Mouse (Mus musculus) hindbrain, embryonic 15.5 days (tissue): ENCODE measurements around the gene Gpr158. TPM values are rescaled to one million over a fixed set of nuclear protein-coding genes. Genes with fewer than 3 reads are reported as not detected.

Source experiments
- ATAC-seq: fragments of 200-750 bp; cut with Nextera tagmentation; 2 replicates; pipeline ENCODE4 v1.8.0; 2017; ENCODE audit warnings: low read depth, moderate number of reproducible peaks, moderate TSS enrichment; ENCODE audit not compliant: low FRiP score
- H3K27ac ChIP-seq: fragments of 300-500 bp; sonication (generic); replicated peaks from 2 replicates; pipeline ENCODE4 v1.5.1; 2015; ENCODE audit warnings: mild to moderate bottlenecking, inconsistent platforms
- H3K27me3 ChIP-seq: fragments of 300-500 bp; sonication (generic); 2 replicates; pipeline ENCODE4 v1.6.1; 2015; ENCODE audit warnings: control low read depth, inconsistent platforms
- H3K36me3 ChIP-seq: fragments of 300-500 bp; sonication (generic); 2 replicates; pipeline ENCODE4 v1.6.1; 2015; ENCODE audit warnings: control low read depth, inconsistent platforms
- H3K4me1 ChIP-seq: fragments of 300-500 bp; sonication (generic); replicated peaks from 2 replicates; pipeline ENCODE4 v1.6.1; 2015; ENCODE audit warnings: control low read depth, inconsistent platforms
- H3K4me2 ChIP-seq: fragments of 300-500 bp; sonication (generic); 2 replicates; pipeline ENCODE4 v1.6.1; 2015; ENCODE audit warnings: moderate library complexity, mild to moderate bottlenecking, inconsistent platforms
- H3K4me3 ChIP-seq: fragments of 300-500 bp; sonication (generic); 2 replicates; pipeline ENCODE4 v1.5.1; 2015; ENCODE audit warnings: mild to moderate bottlenecking, inconsistent platforms
- H3K9ac ChIP-seq: fragments of 300-500 bp; sonication (generic); 2 replicates; pipeline ENCODE4 v1.6.1; 2015; ENCODE audit warnings: inconsistent platforms
- H3K9me3 ChIP-seq: fragments of 300-500 bp; sonication (generic); 2 replicates; pipeline ENCODE4 v1.6.1; 2016; ENCODE audit warnings: control low read depth, inconsistent platforms
- WGBS: fragments of 180-500 bp; shearing (Covaris S2); methylation state at CpG from one replicate; pipeline ENCODE4 v1.1.7; 2015; 5-methylcytosine and 5-hydroxymethylcytosine counted together
- polyA plus RNA-seq: library from polyadenylated mRNA; unstranded; fragments of >200 nt; fragmentation: Nextera tagmentation; extraction: Ambion mirVana; gene quantifications from 2 replicates; pipeline ENCODE4 v1.2.1, GENCODE M21; 2015

The Gpr158 gene
- polyA plus RNA-seq, 1 experiment from 2014 or later, result 4.1 TPM

- ATAC-seq, result no peak
- WGBS, result 90% methylated on average over 4 of the region's 4 CpGs
- no peak overlapping the region for H3K4me3 ChIP-seq
- H3K9ac ChIP-seq, result no peak overlapping the region
- H3K9me3 ChIP-seq, result no peaks in the 10 kb centered on the region
- no peaks in the 10 kb centered on the region for H3K4me1 ChIP-seq
- no peak overlapping the region for H3K4me2 ChIP-seq
- no peaks in the 10 kb centered on the region for H3K36me3 ChIP-seq
- no peak overlapping the region for H3K27ac ChIP-seq
- no peaks in the 10 kb centered on the region for H3K27me3 ChIP-seq
These were observed 308.9 kb downstream of the Gpr158 start for GRCm38 (mm10) chr2:21676084-21676838.

GRCm38 (mm10) chr2:21676839-21677123, 309.4 kb downstream of the Gpr158 start:
- no peak overlapping the region for H3K27ac ChIP-seq
- no peaks in the 10 kb centered on the region for H3K27me3 ChIP-seq
- no peak for ATAC-seq
- no peaks in the 10 kb centered on the region for H3K36me3 ChIP-seq
- 55% methylated on average over 2 of the region's 2 CpGs for WGBS
- H3K4me2 ChIP-seq, result no peak overlapping the region
- no peaks in the 10 kb centered on the region for H3K9me3 ChIP-seq
- H3K4me3 ChIP-seq, result no peak overlapping the region
- H3K4me1 ChIP-seq, result no peaks in the 10 kb centered on the region
- no peak overlapping the region for H3K9ac ChIP-seq

DNA sequence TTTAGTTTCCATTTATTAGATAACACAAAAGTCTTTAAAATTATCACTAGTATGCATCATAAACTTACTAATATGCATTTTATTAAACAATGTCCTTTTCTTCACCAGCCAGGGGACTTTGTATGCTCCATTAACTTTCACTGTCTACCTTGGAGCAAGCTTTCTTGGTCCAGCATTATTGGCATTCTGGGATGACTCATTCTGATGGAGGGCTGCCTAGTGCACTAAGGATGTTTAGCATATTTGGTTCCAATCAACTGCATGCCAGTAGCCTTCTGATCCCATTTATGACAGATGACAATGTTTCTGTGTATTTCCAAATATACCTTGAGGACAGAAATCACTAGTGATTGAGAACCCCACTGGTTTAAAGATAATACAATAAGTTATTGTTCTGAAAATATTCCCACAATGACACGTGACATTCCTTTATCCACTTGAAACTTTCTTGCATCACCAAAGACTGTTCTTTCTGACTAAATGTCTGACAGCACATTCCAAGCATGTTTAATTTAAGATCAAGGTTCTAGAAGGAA, 313.5 kb downstream of the Gpr158 start:
- WGBS, result 91% methylated on average over 1 of the region's 1 CpGs

GRCm38 (mm10) chr2:21684736-21685135, 317.4 kb downstream of the Gpr158 start:
- Histone ChIP-seq H3K36me3 (no peaks in the 10 kb centered on the region), H3K9me3 (no peaks in the 10 kb centered on the region), H3K4me2 (no peak overlapping the region), H3K4me1 (no peaks in the 10 kb centered on the region), H3K27me3 (no peaks in the 10 kb centered on the region), H3K9ac (no peak overlapping the region), H3K27ac (no peak overlapping the region), H3K4me3 (no peak overlapping the region)
- WGBS, result 91% methylated on average over 3 of the region's 3 CpGs
- no peak for ATAC-seq

More for the DNA sequence above, 313.5 kb downstream of the Gpr158 start:
- H3K27ac ChIP-seq, result no peak overlapping the region
- H3K4me1 ChIP-seq, result no peaks in the 10 kb centered on the region
- H3K27me3 ChIP-seq, result no peaks in the 10 kb centered on the region
- H3K9ac ChIP-seq, result no peak overlapping the region
- no peaks in the 10 kb centered on the region for H3K9me3 ChIP-seq
- ATAC-seq, result no peak
- H3K4me2 ChIP-seq, result no peak overlapping the region
- H3K36me3 ChIP-seq, result no peaks in the 10 kb centered on the region
- no peak overlapping the region for H3K4me3 ChIP-seq

DNA sequence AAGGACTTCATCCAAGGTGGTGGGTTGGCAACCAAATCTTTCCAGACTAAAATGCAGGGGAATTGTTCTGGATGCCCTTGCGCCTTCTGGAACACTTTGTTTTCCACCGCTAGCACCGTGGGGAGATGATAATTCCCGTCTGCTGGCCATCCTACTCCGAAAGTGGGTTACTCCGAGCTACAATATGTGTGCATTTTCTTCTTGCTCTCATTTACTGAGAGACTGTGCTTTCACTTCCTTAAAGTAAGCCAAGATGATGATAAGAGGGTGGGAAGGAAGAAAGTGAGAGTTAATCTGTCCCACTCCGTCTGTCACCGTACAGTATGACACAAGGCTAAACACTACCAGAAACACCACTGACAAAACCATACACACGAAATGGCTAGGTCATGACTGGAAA, 325.8 kb downstream of the Gpr158 start:
- Histone ChIP-seq H3K27me3 (no peaks in the 10 kb centered on the region), H3K4me3 (no peak overlapping the region), H3K4me1 (no peaks in the 10 kb centered on the region), H3K36me3 (no peaks in the 10 kb centered on the region), H3K4me2 (no peak overlapping the region), H3K9ac (no peak overlapping the region), H3K9me3 (no peaks in the 10 kb centered on the region), H3K27ac (no peak overlapping the region)
- WGBS, result 90% methylated on average over 9 of the region's 9 CpGs
- ATAC-seq, result no peak

DNA sequence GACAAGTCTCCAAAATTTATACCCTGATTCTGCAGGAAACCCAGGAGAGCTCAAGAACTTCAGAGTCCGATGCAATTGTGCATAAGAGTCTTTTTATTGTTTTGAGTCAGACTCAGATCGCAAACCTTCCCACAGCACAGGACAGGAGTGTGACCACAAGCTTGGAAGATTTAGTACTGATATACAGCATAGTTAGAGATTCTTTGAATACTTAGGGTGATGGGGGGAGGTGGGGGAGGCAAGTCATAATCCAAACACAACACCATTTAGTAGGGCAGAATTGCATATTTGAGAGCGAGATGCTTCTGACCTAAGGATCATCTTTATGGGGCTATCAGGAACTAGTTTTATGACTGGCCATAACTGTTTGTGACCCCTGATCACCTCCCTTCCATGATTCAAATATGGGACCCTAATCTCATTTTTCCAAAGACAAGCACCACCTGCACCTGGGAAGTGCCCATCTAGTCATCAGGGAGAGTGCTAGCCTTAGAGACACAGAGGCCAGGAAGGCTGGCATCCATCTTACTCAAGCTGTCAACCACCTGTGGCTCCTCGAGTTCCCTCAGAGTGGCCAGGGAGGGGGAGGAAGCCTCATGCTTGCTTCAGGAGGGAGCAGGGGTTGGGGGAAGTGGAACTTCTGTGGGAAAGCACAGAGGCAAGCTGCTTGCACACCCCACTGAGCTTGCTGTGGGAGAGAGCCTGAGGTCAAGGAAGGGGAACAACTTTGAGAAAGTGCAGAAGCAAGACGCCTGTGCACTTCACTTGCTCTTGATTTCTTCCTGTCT, 326.7 kb downstream of the Gpr158 start:
- H3K4me3 ChIP-seq, result no peak overlapping the region
- H3K9me3 ChIP-seq, result no peaks in the 10 kb centered on the region
- H3K4me2 ChIP-seq, result no peak overlapping the region
- no peak overlapping the region for H3K27ac ChIP-seq
- H3K4me1 ChIP-seq, result no peaks in the 10 kb centered on the region
- H3K9ac ChIP-seq, result no peak overlapping the region
- 78% methylated on average over 5 of the region's 5 CpGs for WGBS
- ATAC-seq, result no peak
- H3K27me3 ChIP-seq, result no peaks in the 10 kb centered on the region
- H3K36me3 ChIP-seq, result no peaks in the 10 kb centered on the region

GRCm38 (mm10) chr2:21728075-21728474, 360.7 kb downstream of the Gpr158 start:
- Histone ChIP-seq H3K36me3 (no peaks in the 10 kb centered on the region), H3K4me3 (no peak overlapping the region), H3K9me3 (no peaks in the 10 kb centered on the region), H3K4me1 (no peaks in the 10 kb centered on the region), H3K4me2 (no peak overlapping the region), H3K27me3 (no peaks in the 10 kb centered on the region), H3K27ac (no peak overlapping the region), H3K9ac (no peak overlapping the region)
- ATAC-seq, result no peak
- WGBS, result 87% methylated on average over 4 of the region's 4 CpGs

DNA sequence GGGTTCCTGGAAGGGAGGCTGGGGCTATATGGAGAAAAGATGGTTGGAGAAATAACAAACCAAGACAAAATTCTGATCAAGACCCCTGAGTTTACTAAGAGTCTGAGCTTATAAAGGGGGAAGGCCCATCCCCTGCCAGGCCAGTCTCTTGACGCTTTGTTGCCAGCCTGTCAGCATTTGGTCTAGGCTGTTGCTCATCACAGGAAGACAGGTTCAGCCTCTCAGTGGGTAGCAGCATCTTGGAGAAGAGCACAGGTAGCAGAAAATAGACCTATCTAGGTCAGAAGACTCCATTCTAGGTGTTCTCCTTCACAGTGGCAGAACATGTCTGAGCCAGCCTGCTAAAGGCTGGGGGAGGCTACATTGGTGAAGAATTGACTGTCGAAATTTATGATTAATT, 416.4 kb downstream of the Gpr158 start:
- 94% methylated on average over 2 of the region's 2 CpGs for WGBS
- no peaks in the 10 kb centered on the region for H3K27me3 ChIP-seq
- no peak for ATAC-seq

GRCm38 (mm10) chr2:21793156-21793555, 425.8 kb downstream of the Gpr158 start:
- Histone ChIP-seq H3K4me2 (no peak overlapping the region), H3K4me3 (no peak overlapping the region), H3K4me1 (no peaks in the 10 kb centered on the region), H3K36me3 (no peaks in the 10 kb centered on the region), H3K9me3 (no peaks in the 10 kb centered on the region), H3K9ac (no peak overlapping the region), H3K27ac (no peak overlapping the region), H3K27me3 (no peaks in the 10 kb centered on the region)
- ATAC-seq, result no peak
- 65% methylated on average over 2 of the region's 2 CpGs for WGBS

More for the DNA sequence above, 416.4 kb downstream of the Gpr158 start:
- Histone ChIP-seq H3K9ac (no peak overlapping the region), H3K4me1 (no peaks in the 10 kb centered on the region), H3K27ac (no peak overlapping the region), H3K4me3 (no peak overlapping the region), H3K9me3 (no peaks in the 10 kb centered on the region), H3K4me2 (no peak overlapping the region), H3K36me3 (no peaks in the 10 kb centered on the region)

- WGBS, result 71% methylated on average over 3 of the region's 3 CpGs
- no peaks in the 10 kb centered on the region for H3K4me1 ChIP-seq
- no peak overlapping the region for H3K4me2 ChIP-seq
- H3K9me3 ChIP-seq, result no peaks in the 10 kb centered on the region
- H3K4me3 ChIP-seq, result no peak overlapping the region
- no peak overlapping the region for H3K27ac ChIP-seq
- ATAC-seq, result no peak
- H3K27me3 ChIP-seq, result no peaks in the 10 kb centered on the region
- no peak overlapping the region for H3K9ac ChIP-seq
- H3K36me3 ChIP-seq, result no peaks in the 10 kb centered on the region
These were observed 432.3 kb downstream of the Gpr158 start for GRCm38 (mm10) chr2:21799616-21800015.

DNA sequence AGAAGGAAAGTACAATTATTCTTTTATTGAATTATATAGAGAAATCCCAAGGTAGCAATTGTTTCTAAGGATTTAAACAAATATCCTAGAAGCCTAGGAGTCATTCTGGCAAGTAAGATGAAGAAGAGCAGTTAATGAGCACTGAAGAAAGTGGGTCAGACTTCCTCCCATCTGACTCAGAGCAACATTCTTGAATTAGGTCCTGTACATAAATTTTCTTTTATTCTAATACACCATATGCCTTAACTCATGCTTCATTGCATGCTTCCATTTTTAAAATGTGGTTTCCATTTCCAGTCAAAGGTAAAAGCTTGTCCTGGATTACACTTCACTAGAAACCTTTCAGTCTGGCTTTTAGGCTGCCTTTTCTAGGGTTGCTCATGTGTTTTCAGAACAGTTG, 432.7 kb downstream of the Gpr158 start:
- ATAC-seq, result no peak
- Histone ChIP-seq H3K9ac (no peak overlapping the region), H3K4me1 (no peaks in the 10 kb centered on the region), H3K4me2 (no peak overlapping the region), H3K4me3 (no peak overlapping the region), H3K27ac (no peak overlapping the region), H3K36me3 (no peaks in the 10 kb centered on the region), H3K27me3 (no peaks in the 10 kb centered on the region), H3K9me3 (no peaks in the 10 kb centered on the region)

DNA sequence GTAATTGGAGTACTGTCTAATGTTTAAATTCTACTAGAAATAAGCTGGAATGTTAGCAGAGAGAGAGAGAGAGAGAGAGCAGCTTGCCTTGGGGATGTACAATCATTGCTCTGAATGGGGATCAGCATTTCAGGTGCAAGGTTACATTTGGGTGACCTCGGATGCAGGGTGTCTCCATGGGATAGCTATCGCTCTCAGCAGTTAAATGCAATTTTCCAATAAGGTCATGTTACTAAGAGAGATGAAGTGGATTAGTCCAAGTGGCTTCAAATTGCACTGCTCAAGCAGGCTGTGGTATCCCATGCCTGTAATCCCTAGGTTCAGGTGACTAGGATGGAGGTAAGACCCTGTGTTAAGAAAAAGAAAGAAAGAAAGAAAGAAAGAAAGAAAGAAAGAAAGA, 441.2 kb downstream of the Gpr158 start:
- Histone ChIP-seq H3K9me3 (no peaks in the 10 kb centered on the region), H3K36me3 (no peaks in the 10 kb centered on the region), H3K27me3 (no peaks in the 10 kb centered on the region), H3K4me2 (no peak overlapping the region), H3K4me3 (no peak overlapping the region), H3K4me1 (no peaks in the 10 kb centered on the region), H3K9ac (no peak overlapping the region), H3K27ac (no peak overlapping the region)
- no peak for ATAC-seq
- WGBS, result 94% methylated on average over 2 of the region's 2 CpGs
